Mouse (Mus musculus) heart, adult 2 months (tissue): ENCODE measurements around the gene Ccdc34.

Experiments used
- CTCF ChIP-seq: fragments of 200-600 bp; IDR thresholded peaks from 2 replicates; pipeline ENCODE4 v1.8.1; 2022; ENCODE audit warnings: antibody characterized with exemption, mild to moderate bottlenecking, moderate library complexity
- POLR2A ChIP-seq: fragments of 200-500 bp; IDR thresholded peaks from 2 replicates; pipeline ENCODE4 v1.6.1; 2011; ENCODE audit warnings: mild to moderate bottlenecking, low read depth, low read length, control low read depth; ENCODE audit not compliant: insufficient read depth

DNA sequence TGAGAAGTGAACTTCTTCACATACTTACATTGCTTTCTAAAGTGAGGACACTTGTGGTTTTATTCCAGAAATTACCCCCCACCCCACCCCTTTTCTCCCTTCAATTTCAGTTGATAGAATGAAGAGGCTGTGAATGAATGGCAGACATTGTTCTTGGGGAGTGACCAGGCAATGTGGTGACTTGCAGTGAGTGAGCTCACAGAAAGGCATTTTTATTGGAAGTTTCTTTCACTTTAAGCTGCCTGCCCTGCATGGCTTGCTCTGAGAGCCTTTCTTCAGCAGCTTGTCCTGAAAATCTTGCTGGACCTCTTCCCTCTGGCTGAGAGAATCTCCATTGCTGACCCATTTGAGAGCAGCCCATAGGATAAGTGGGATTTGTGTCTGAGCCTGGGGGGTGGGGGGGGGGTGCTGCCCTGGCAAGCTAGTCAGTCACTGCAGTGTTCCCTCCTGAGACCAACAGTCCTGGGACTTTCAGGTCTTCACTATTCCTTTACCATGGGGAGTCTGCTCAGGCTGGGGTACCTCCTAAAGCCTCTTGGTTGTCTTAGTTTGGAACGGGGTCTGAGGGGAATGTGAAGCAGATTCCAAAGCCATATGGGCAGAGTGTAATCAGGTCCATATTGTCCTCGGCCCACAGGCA lies 159.3 kb downstream of the Ccdc34 start:
- TF ChIP-seq CTCF (no peak), POLR2A (no peak)
